Mouse (Mus musculus): ENCODE results near the gene Agbl4. TPM values are rescaled to one million over a fixed set of nuclear protein-coding genes. Genes with fewer than 3 reads are reported as not detected.

Agbl4 gene
- polyA plus RNA-seq, 1 experiment, result 0.27 TPM

- no peak for DNase-seq (ENCODE audit: low read depth)
These were observed 1050.5 kb downstream of the Agbl4 start for GRCm38 (mm10) chr4:111447918-111448317.

DNA sequence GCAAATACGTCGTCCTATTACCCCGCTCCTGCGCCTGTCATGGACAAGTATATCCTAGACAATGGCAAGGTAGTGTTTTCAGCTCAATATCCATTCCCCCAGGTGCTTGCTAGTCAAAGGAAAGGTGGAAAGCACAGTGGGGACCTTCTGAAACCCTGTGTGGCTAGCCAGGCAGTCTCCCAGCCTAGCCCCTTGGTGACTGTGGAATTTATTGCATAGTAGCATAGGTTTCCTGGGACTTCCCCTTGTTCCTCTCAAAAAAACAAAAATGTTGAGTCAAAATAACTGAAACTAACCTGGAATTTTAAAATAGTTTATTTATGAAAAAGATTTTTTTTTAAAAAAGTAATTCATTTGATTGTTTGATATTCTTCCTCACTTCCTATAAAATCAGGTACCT lies 1051.1 kb downstream of the Agbl4 start:
- DNase-seq (ENCODE audit: low read depth), result no peak

DNA sequence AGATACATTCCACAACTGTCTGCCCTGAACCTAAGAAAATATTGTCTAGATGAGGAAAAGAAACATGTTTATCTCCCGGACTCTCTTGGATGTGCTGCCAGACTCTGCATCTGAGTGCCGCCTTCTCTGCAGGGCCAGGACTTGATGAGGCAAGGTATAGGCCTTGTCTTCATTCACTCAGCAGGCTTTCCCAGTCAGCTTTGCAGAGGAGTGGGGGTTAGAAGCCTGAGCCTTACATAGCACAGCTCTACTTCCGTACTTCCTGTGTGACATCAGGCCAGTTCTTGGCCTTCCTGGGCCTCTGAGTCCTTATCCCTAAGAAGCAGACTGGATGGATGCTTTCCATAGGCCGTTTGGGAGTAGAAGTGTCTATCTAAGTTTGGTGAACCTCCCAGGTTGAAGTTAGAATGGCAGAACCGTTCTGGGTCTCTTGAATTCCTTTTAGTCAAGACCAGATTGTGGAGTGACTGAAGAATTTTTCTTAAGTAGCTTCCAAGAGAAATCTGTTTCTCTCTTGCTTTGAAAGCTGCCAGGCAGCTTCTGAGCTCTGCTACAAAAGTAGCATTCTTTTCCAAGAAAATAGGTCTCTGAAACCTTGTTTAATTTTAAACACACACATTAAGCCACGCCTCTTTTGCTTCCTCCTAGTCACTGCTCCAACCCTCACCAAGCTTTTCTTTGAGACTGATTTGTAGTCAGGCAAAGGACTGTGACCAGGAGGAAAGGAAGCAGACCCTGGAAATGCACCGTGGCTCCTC lies 1052.2 kb downstream of the Agbl4 start:
- DNase-seq (ENCODE audit: low read depth), result no peak

- no peak for DNase-seq (ENCODE audit: low read depth)
These were observed 1053.9 kb downstream of the Agbl4 start for GRCm38 (mm10) chr4:111451283-111451918.

DNA sequence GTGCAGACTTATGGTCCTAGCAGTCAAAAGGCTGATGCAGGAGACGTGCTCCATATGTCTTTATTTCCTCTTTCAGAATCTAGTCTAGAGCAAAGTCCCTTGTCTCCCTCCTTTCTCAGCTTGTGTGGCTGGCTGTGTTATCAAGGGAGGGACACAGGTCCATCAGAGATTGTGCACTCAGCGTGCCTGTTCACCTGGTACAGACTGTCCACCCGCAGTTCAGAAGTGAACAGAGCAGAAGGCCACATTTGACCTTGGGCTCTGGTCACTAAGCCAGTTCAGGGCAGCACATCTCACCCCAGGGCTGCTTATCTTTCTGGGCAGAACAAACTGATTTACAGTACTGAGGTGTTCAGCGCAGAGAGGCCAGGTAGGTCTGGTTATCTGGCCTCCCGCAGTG lies 1054.7 kb downstream of the Agbl4 start:
- DNase-seq (ENCODE audit: low read depth), result no peak

DNA sequence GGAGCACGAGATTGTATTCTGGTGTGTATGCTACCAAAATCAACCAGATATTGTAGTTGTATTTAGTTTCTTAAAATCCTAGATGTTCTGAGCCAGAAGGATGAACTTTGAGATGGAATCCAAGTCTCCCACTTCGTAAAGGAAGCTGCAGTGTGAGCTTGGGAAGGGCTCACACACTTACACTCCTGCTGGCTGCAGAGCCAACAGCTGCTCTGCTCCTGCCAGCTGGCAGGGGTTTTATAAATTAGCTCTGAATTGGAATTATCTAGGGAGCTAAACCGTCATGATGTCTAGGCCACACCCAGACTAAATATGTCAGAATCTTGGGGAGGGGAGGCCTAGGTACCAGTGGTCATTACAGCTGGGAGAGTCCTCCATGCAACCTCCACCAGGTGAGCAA lies 1055.8 kb downstream of the Agbl4 start:
- DNase-seq (ENCODE audit: low read depth), result no peak

DNA sequence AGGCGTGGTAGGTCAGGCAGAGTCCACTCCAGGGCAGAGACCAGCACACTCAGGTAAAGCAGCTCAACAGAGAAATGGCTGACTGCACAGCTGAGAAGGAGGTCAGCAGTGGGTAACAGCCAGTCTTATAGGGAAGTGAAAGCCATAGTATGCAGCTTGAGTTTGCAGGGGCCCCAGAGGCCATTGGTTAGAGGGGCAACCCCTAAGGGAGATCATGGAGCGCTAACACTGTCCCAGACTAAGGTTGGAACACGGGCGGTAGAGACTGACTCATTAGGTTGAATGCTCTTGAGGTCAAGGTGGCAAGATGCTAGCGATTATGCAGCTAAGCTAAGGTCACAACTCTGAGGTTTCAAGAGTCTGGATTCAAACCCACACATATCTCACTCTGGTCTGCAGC lies 1058.2 kb downstream of the Agbl4 start:
- no peak for DNase-seq (ENCODE audit: low read depth)

GRCm38 (mm10) chr4:111457568-111457967 lies 1060.1 kb downstream of the Agbl4 start:
- no peak for DNase-seq (ENCODE audit: low read depth)

GRCm38 (mm10) chr4:111467293-111467773 lies 1069.9 kb downstream of the Agbl4 start:
- DNase-seq (ENCODE audit: low read depth), result no peak

DNA sequence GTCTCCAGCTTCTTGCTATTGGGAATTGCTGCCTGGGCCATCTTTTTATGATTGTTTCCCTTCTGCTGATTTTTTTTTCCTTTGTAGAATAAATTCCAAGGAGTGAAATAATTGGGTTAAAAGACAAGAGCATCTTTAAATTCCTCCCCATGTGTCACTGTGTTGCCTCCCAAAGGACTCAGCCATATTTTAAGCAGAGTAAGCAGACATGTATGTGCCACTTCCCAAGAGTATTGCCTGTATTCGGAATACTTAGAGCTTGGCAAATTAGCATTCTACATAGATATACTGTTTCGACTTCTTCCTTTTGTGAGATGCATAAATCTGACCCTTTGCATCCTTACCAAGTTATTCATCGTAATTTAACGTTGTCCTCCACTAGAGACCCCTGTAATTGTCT lies 1070.3 kb downstream of the Agbl4 start:
- DNase-seq (ENCODE audit: low read depth), result no peak

DNA sequence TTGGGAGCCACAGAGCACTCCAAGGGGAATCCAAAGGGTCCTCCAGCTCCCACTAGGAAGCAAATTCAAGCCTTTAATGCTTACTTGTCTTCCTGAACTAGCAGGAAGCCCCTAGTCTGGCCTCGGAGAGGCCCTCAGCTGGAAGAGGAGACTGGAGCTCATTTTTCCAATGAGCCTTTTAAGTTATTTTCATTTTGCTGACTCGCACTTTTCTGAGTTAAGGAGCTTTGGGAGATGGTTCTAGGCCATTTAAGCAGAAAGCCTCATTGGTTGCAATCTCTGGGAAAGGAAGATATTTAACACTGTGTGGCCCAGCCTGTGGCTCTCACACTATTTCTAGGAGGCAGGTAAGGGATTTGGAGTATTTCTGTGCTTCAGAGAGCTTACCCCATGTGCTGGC lies 1072.4 kb downstream of the Agbl4 start:
- no peak for DNase-seq (ENCODE audit: low read depth)

DNA sequence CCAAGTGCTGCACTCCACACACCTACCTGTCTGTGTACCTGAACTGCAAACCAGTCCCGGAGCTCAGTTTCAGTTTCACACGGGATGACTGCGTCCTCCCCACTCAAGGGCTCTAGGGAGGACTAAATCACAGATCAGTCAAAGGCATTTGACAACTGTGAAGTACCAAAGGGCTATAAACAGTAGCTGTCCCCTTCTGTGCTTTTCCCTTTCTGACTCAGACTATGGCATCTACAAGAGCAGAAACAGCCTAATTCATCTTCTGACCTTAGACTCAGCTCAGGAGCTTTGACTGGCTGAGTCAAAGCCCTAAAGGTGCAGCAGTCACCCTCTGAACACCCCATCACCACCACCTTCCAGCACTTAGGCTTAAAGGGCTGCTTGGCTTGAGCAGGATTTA lies 1074.3 kb downstream of the Agbl4 start:
- DNase-seq (ENCODE audit: low read depth), result no peak

DNA sequence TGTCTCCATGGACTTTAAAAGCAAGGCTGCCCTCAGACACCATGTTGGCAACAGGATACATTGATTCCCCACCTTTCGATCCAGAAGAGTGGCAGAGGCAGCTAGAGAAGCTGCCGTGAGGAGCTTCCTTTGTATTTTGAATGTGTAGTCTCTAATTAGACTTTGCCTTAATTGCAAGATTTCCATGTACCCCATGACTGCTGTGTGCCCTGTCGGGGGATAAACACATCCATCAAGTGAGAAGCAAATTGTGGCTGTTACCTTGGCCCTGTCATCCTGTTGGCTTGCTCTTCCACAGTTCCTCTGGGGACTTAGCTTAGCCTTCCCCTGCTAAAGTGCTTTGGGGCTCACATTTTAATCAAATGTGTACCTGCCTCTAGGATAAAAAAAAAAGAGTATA lies 1075.0 kb downstream of the Agbl4 start:
- no peak for DNase-seq (ENCODE audit: low read depth)

- no peak for DNase-seq (ENCODE audit: low read depth)
These were observed 1075.6 kb downstream of the Agbl4 start for GRCm38 (mm10) chr4:111473014-111473413.

DNA sequence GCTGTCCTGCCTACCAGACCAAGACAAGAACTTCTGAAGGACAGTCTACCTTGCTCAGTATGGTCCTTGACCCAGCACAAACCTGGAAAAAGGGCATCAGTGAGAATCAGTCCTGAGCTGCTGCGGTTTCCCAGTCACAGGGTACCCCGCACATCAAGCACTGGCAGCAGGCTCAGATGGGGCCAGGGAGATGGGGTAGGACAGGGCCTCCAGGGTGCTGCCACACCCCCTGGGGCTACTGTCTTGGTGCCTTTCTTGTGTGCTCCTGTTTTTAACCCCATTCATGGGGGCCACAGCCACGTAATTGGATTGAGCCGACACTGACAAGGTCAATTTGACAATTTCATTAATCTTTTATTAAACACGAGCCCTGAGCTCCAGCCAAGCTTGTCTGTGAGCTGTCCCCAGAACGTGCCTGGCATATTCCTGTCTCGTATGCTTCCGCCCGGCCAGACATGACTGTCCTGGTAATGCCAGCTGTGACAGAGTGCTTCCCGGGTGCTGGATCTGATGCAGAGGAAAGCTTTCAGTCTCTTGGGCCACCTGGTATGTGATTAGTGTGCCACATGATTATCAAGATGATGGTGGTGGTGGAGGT lies 1078.0 kb downstream of the Agbl4 start:
- DNase-seq (ENCODE audit: low read depth), result no peak

DNA sequence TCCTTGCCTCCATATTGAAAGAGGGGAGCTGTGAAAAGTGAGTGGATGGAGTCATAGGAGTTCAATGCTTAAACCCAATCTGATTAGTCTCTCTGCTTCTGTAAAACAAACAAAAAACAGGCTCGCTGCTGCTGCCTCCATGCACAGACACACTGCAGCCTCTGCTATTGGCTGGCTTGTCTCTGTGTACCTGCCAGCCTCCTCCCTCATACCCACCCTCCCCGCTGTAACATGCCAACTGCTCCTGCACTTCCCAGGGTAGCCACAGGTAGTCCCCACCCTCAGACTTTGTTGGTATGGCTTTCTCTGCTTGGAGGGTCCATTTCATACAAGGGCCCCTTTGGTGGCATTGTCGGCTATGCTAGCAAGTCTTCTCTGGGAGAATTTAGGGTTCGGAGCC lies 1080.0 kb downstream of the Agbl4 start:
- no peak for DNase-seq (ENCODE audit: low read depth)

- no peak for DNase-seq (ENCODE audit: low read depth)
These were observed 1086.0 kb downstream of the Agbl4 start for GRCm38 (mm10) chr4:111483499-111483898.

DNA sequence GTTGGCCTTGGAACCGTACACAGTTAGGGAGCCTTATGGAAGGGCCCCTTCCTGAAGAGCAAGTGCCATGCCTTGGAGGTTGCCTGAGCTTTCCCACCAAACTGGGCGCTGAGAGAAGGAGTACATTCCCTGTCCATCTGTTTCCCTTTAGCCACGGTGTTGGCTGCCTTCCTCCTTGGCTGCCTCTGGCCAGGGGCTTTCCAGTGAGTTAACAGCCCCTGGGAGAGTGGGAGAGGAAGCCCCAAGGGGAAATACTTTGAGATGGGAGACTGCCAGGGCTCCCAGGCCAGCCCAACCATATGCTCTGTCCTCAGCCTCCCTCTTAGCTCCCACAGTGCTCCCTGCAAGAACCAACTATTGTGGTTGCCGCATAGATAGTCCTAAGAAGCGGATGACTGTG lies 1087.7 kb downstream of the Agbl4 start:
- DNase-seq (ENCODE audit: low read depth), result no peak

- DNase-seq (ENCODE audit: low read depth), result no peak
These were observed 1088.7 kb downstream of the Agbl4 start for GRCm38 (mm10) chr4:111486187-111486586.

DNA sequence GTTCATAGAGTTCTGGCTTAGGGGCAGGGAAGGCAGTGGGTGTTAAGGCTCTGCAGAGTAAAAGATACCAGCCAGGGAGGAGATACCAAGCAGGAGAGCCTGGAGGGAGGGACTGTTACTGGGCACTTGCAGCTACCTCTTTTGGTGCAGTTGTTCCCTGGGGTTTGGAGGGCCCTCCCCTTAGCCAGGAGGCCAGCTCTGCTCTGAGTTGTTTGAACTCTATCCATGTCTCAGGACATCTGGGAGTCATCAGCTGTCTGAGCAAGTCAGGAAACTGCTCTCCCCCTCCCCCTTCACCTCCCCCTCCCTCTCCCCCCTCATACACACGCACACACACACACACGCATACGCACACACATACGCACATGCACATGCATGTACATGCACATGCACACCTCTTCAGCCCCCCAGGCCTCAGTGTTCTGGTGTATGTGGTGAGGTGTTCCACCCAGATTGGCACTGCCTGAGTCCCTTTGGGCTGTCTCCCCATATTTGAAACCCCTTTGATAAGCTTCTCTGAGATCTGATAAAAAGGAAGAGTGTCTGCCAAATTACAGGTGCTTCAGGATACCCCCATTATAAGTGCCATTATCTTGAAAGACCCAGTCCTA lies 1089.9 kb downstream of the Agbl4 start:
- no peak for DNase-seq (ENCODE audit: low read depth)

- DNase-seq (ENCODE audit: low read depth), result no peak
These were observed 1096.4 kb downstream of the Agbl4 start for GRCm38 (mm10) chr4:111493750-111494404.

DNA sequence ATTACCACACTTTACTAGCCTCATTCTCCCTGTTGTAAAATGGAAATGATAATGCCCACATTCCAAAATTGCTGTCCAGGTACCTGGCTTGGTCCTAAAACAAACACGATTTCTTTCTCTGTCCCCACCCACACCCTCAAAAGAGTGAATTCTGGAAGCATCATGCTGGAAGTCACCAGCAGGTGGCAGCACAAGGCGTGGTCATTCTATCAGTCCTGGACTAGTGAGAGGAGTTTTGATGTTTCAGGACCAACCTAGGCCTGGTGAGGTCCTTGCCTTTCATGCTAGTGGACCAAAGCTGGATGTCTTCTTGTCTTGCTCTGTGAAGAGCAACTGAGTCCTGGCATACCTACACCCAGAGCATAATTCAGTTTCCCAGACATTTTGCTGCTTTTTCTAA lies 1098.5 kb downstream of the Agbl4 start:
- DNase-seq (ENCODE audit: low read depth), result no peak
